ENCODE assay signal across 27 mouse cellular contexts in genomic region chr2:13694417-13694816, GRCm38 (mm10).
DNase-seq lines count a peak whose midpoint lies in the region; ATAC-seq and TF ChIP-seq lines count a peak whose summit lies in the region.
"Had no signal": no experiment of that assay in that cellular context is flagged by ENCODE, and none has a peak within 500 bp of the region (broad histone marks: within the 10 kb centered on the region; RNA-seq: fewer than 3 reads in every experiment).

No protein-coding gene starts in this region.

- no peak overlapping the region for H3K27ac ChIP-seq in forebrain, embryonic 14.5 days (ENCODE audit: low read depth, low read length)
- no peak overlapping the region for H3K27ac ChIP-seq in forebrain, embryonic 11.5 days (ENCODE audit: low read depth, low read length)
- H3K27ac ChIP-seq in hindbrain, embryonic 14.5 days: no peak overlapping the region
- H3K27ac ChIP-seq in hindbrain, postnatal 0 days: no peak overlapping the region
- H3K27ac ChIP-seq in neural tube, embryonic 12.5 days: no peak overlapping the region
- H3K27ac ChIP-seq in neural tube, embryonic 15.5 days (replicated peaks): no peak overlapping the region
- H3K27ac ChIP-seq in midbrain, embryonic 14.5 days (replicated peaks; ENCODE audit: low read depth, low read length): no peak overlapping the region
- H3K27ac ChIP-seq: embryonic facial prominence, embryonic 10.5 days; embryonic facial prominence, embryonic 12.5 days; forebrain, embryonic 12.5 days; forebrain, embryonic 15.5 days had no signal

- H3K4me1 ChIP-seq in forebrain, embryonic 14.5 days (ENCODE audit: control insufficient read depth, insufficient read depth, low read length): no peaks in the 10 kb centered on the region
- no peaks in the 10 kb centered on the region for H3K4me1 ChIP-seq in forebrain, embryonic 11.5 days (replicated peaks; ENCODE audit: control insufficient read depth, insufficient read depth, low read length)
- no peaks in the 10 kb centered on the region for H3K4me1 ChIP-seq in hindbrain, embryonic 14.5 days (replicated peaks; ENCODE audit: control insufficient read depth, insufficient read depth, low read length)
- H3K4me1 ChIP-seq in hindbrain, postnatal 0 days (ENCODE audit: insufficient read depth, low read length): no peaks in the 10 kb centered on the region
- H3K4me1 ChIP-seq in neural tube, embryonic 12.5 days: no peaks in the 10 kb centered on the region
- no peaks in the 10 kb centered on the region for H3K4me1 ChIP-seq in neural tube, embryonic 15.5 days
- H3K4me1 ChIP-seq in midbrain, embryonic 14.5 days (ENCODE audit: control insufficient read depth, insufficient read depth, low read length): no peaks in the 10 kb centered on the region
- H3K4me1 ChIP-seq: embryonic facial prominence, embryonic 12.5 days; forebrain, embryonic 12.5 days; forebrain, embryonic 15.5 days had no signal

- H3K27me3 ChIP-seq in forebrain, embryonic 14.5 days (replicated peaks; ENCODE audit: control insufficient read depth, insufficient read depth, low read length): no peaks in the 10 kb centered on the region
- no peaks in the 10 kb centered on the region for H3K27me3 ChIP-seq in forebrain, embryonic 11.5 days (ENCODE audit: control insufficient read depth, insufficient read depth, low read length)
- H3K27me3 ChIP-seq in hindbrain, embryonic 14.5 days (ENCODE audit: control insufficient read depth, insufficient read depth, low read length): no peaks in the 10 kb centered on the region
- no peaks in the 10 kb centered on the region for H3K27me3 ChIP-seq in hindbrain, postnatal 0 days (ENCODE audit: insufficient read depth, low read length)
- no peaks in the 10 kb centered on the region for H3K27me3 ChIP-seq in neural tube, embryonic 12.5 days (replicated peaks)
- H3K27me3 ChIP-seq in neural tube, embryonic 15.5 days (replicated peaks): no peaks in the 10 kb centered on the region
- H3K27me3 ChIP-seq in midbrain, embryonic 14.5 days (ENCODE audit: control insufficient read depth, insufficient read depth, low read length): no peaks in the 10 kb centered on the region
- H3K27me3 ChIP-seq: CH12.LX; embryonic facial prominence, embryonic 12.5 days; forebrain, embryonic 12.5 days; forebrain, embryonic 15.5 days had no signal

- H3K4me3 ChIP-seq in forebrain, embryonic 14.5 days (ENCODE audit: low read depth, low read length): no peak overlapping the region
- H3K4me3 ChIP-seq in forebrain, embryonic 11.5 days (ENCODE audit: low read depth, low read length): no peak overlapping the region
- H3K4me3 ChIP-seq in hindbrain, embryonic 14.5 days (replicated peaks; ENCODE audit: low read length): no peak overlapping the region
- H3K4me3 ChIP-seq in hindbrain, postnatal 0 days (ENCODE audit: low read length): no peak overlapping the region
- no peak overlapping the region for H3K4me3 ChIP-seq in neural tube, embryonic 12.5 days
- H3K4me3 ChIP-seq in neural tube, embryonic 15.5 days (replicated peaks): no peak overlapping the region
- no peak overlapping the region for H3K4me3 ChIP-seq in midbrain, embryonic 14.5 days (replicated peaks; ENCODE audit: low read depth, low read length)
- H3K4me3 ChIP-seq: embryonic facial prominence, embryonic 10.5 days; embryonic facial prominence, embryonic 12.5 days; forebrain, embryonic 12.5 days; forebrain, embryonic 15.5 days had no signal

- no peaks in the 10 kb centered on the region for H3K9me3 ChIP-seq in forebrain, embryonic 14.5 days (replicated peaks; ENCODE audit: control insufficient read depth, low read length)
- H3K9me3 ChIP-seq in forebrain, embryonic 11.5 days (ENCODE audit: control insufficient read depth, low read length): no peaks in the 10 kb centered on the region
- H3K9me3 ChIP-seq in hindbrain, embryonic 14.5 days (ENCODE audit: control insufficient read depth, low read length): no peaks in the 10 kb centered on the region
- no peaks in the 10 kb centered on the region for H3K9me3 ChIP-seq in hindbrain, postnatal 0 days (ENCODE audit: low read length)
- H3K9me3 ChIP-seq in neural tube, embryonic 12.5 days: no peaks in the 10 kb centered on the region
- H3K9me3 ChIP-seq in neural tube, embryonic 15.5 days (replicated peaks): no peaks in the 10 kb centered on the region
- no peaks in the 10 kb centered on the region for H3K9me3 ChIP-seq in midbrain, embryonic 14.5 days (ENCODE audit: control insufficient read depth, low read length)
- H3K9me3 ChIP-seq: embryonic facial prominence, embryonic 10.5 days; embryonic facial prominence, embryonic 12.5 days; forebrain, embryonic 12.5 days; forebrain, embryonic 15.5 days; G1E had no signal

- no peak overlapping the region for H3K9ac ChIP-seq in forebrain, embryonic 14.5 days (ENCODE audit: low read length)
- H3K9ac ChIP-seq in forebrain, embryonic 11.5 days (ENCODE audit: low read length): no peak overlapping the region
- H3K9ac ChIP-seq in hindbrain, embryonic 14.5 days: no peak overlapping the region
- no peak overlapping the region for H3K9ac ChIP-seq in hindbrain, postnatal 0 days (replicated peaks; ENCODE audit: low read length)
- H3K9ac ChIP-seq in neural tube, embryonic 12.5 days: no peak overlapping the region
- no peak overlapping the region for H3K9ac ChIP-seq in neural tube, embryonic 15.5 days (replicated peaks)
- H3K9ac ChIP-seq in midbrain, embryonic 14.5 days (replicated peaks; ENCODE audit: low read length): no peak overlapping the region
- H3K9ac ChIP-seq: embryonic facial prominence, embryonic 12.5 days; forebrain, embryonic 12.5 days; forebrain, embryonic 15.5 days; forebrain, postnatal 0 days had no signal

- DNase-seq in forebrain, embryonic 14.5 days (ENCODE audit: low spot score): peak; percentile 6
- DNase-seq in forebrain, embryonic 11.5 days (ENCODE audit: low spot score): no peak
- no peak for DNase-seq in hindbrain, embryonic 14.5 days (ENCODE audit: low spot score)
- no peak for DNase-seq in hindbrain, postnatal 0 days (ENCODE audit: low spot score)
- no peak for DNase-seq in neural tube, embryonic 10.5 days (ENCODE audit: extremely low spot score, low spot score)
- DNase-seq in midbrain, embryonic 14.5 days: no peak
- DNase-seq: adrenal gland, adult 2 months; adrenal gland, postnatal 10 days; adrenal gland, postnatal 25 days; B cell, adult 2 months; cerebellum, adult 11-12 months; cerebellum, adult 2 months; cerebellum, adult 9-10 months; cerebellum, postnatal 10 days; cerebellum, postnatal 25 days; forebrain, postnatal 0 days had no signal

- ATAC-seq in forebrain, embryonic 14.5 days: 0 out of 2 replicates have a peak, but pooled peaks have one; percentile 37
- no peak for ATAC-seq in forebrain, embryonic 11.5 days (replicated peaks; ENCODE audit: low FRiP score)
- ATAC-seq in hindbrain, embryonic 14.5 days (ENCODE audit: low FRiP score): 0 out of 2 replicates have a peak, but pooled peaks have one; percentile 73
- ATAC-seq in hindbrain, postnatal 0 days: no peak
- 0 out of 2 replicates have a peak, but pooled peaks have one; percentile 25 for ATAC-seq in neural tube, embryonic 12.5 days (ENCODE audit: low FRiP score, low read depth)
- peak; percentile 41; the same call in 1 of the 2 replicates for ATAC-seq in neural tube, embryonic 15.5 days (ENCODE audit: low FRiP score)
- ATAC-seq in midbrain, embryonic 14.5 days (ENCODE audit: low FRiP score, low TSS enrichment): no peak
- ATAC-seq: activated CD4-positive, CD25-positive, alpha-beta regulatory T cell, adult 4 months; CD4-positive, CD25-positive, alpha-beta regulatory T cell, adult 4 months; forebrain, embryonic 15.5 days; forebrain, postnatal 0 days; Patski had no signal

- no peak for TF ChIP-seq CTCF in hindbrain, postnatal 0 days (IDR thresholded peaks at IDR 0.05; ENCODE audit: low read depth)

- no peak overlapping the region for H3K4me2 ChIP-seq in forebrain, embryonic 14.5 days (ENCODE audit: low read length)
- no peak overlapping the region for H3K4me2 ChIP-seq in forebrain, embryonic 11.5 days (ENCODE audit: low read depth, low read length, severe bottlenecking)
- no peak overlapping the region for H3K4me2 ChIP-seq in hindbrain, embryonic 14.5 days (replicated peaks)
- no peak overlapping the region for H3K4me2 ChIP-seq in hindbrain, postnatal 0 days (ENCODE audit: low read depth, low read length)
- H3K4me2 ChIP-seq in neural tube, embryonic 12.5 days (replicated peaks): no peak overlapping the region
- no peak overlapping the region for H3K4me2 ChIP-seq in neural tube, embryonic 15.5 days
- H3K4me2 ChIP-seq in midbrain, embryonic 14.5 days (ENCODE audit: low read length): no peak overlapping the region
- H3K4me2 ChIP-seq: embryonic facial prominence, embryonic 12.5 days; forebrain, embryonic 12.5 days; forebrain, embryonic 15.5 days had no signal

- WGBS in forebrain, embryonic 14.5 days: 72% methylated on average over 2 of the region's 2 CpGs
- WGBS in forebrain, embryonic 11.5 days: 78% methylated on average over 2 of the region's 2 CpGs
- WGBS in hindbrain, embryonic 14.5 days: 70% methylated on average over 2 of the region's 2 CpGs
- 65% methylated on average over 2 of the region's 2 CpGs for WGBS in hindbrain, postnatal 0 days
- 75% methylated on average over 2 of the region's 2 CpGs for WGBS in neural tube, embryonic 12.5 days
- WGBS in neural tube, embryonic 15.5 days: 72% methylated on average over 2 of the region's 2 CpGs
- WGBS in midbrain, embryonic 14.5 days: 81% methylated on average over 2 of the region's 2 CpGs

- no peaks in the 10 kb centered on the region for H3K36me3 ChIP-seq in forebrain, embryonic 14.5 days (ENCODE audit: control insufficient read depth, insufficient read depth, low read length)
- H3K36me3 ChIP-seq in forebrain, embryonic 11.5 days (ENCODE audit: control insufficient read depth, insufficient read depth, low read length): no peaks in the 10 kb centered on the region
- no peaks in the 10 kb centered on the region for H3K36me3 ChIP-seq in hindbrain, embryonic 14.5 days (replicated peaks; ENCODE audit: control insufficient read depth, insufficient read depth)
- no peaks in the 10 kb centered on the region for H3K36me3 ChIP-seq in hindbrain, postnatal 0 days (ENCODE audit: insufficient read depth, low read length)
- no peaks in the 10 kb centered on the region for H3K36me3 ChIP-seq in neural tube, embryonic 12.5 days
- no peaks in the 10 kb centered on the region for H3K36me3 ChIP-seq in neural tube, embryonic 15.5 days
- H3K36me3 ChIP-seq in midbrain, embryonic 14.5 days (ENCODE audit: control insufficient read depth, insufficient read depth, low read length): no peaks in the 10 kb centered on the region
- H3K36me3 ChIP-seq: embryonic facial prominence, embryonic 10.5 days; embryonic facial prominence, embryonic 12.5 days; forebrain, embryonic 12.5 days; forebrain, embryonic 15.5 days; G1E had no signal

Comparison
In these comparisons a context has a peak if more than half of its experiments do, and no peak if none do; other contexts are left out.
1. ATAC-seq: peak in forebrain, embryonic 14.5 days (single experiment), hindbrain, embryonic 14.5 days (single experiment), neural tube, embryonic 12.5 days (single experiment) and neural tube, embryonic 15.5 days (single experiment); none in forebrain, embryonic 11.5 days (single experiment), hindbrain, postnatal 0 days (single experiment) and midbrain, embryonic 14.5 days (single experiment).